Mouse (Mus musculus): ENCODE results near the gene Nck2. TPM values are rescaled to one million over a fixed set of nuclear protein-coding genes. Genes with fewer than 3 reads are reported as not detected.

Gene Nck2
- polyA plus RNA-seq, 1 experiment: 18.4 TPM

GRCm38 (mm10) chr1:43503261-43503660 is 58.9 kb downstream of the Nck2 start:
- TF ChIP-seq MYOD1 (IDR thresholded peaks at IDR 0.05; ENCODE audit: control insufficient read depth in 1 of 3, insufficient read length in 2 of 3, low read depth in 2 of 3): no peak
- no peak for TF ChIP-seq MAX (IDR thresholded peaks at IDR 0.05; ENCODE audit: low read depth)
- TF ChIP-seq TCF3 (IDR thresholded peaks at IDR 0.05; ENCODE audit: insufficient read length, low read depth): no peak
- TF ChIP-seq TCF12 (IDR thresholded peaks at IDR 0.05; ENCODE audit: insufficient read depth, poor library complexity, severe bottlenecking): no peak
- TF ChIP-seq SRF (IDR thresholded peaks at IDR 0.05; ENCODE audit: control insufficient read depth, insufficient read length, low read depth): no peak
- TF ChIP-seq CEBPB (IDR thresholded peaks at IDR 0.05; ENCODE audit: insufficient read depth, poor library complexity, severe bottlenecking): no peak
- TF ChIP-seq MYOG (IDR thresholded peaks at IDR 0.05; ENCODE audit: control insufficient read depth in 1 of 3, insufficient read depth in 1 of 3, insufficient read length in 2 of 3, low read depth in 2 of 3): no peak
- TF ChIP-seq USF1 (IDR thresholded peaks at IDR 0.05; ENCODE audit: low read depth): no peak
- TF ChIP-seq REST (IDR thresholded peaks at IDR 0.05; ENCODE audit: insufficient read depth, insufficient read length): no peak
- TF ChIP-seq POLR2AphosphoS2 (IDR thresholded peaks at IDR 0.05; ENCODE audit: insufficient read length, low read depth): no peak
- no peak for TF ChIP-seq E2F4 (IDR thresholded peaks at IDR 0.05; ENCODE audit: insufficient read depth)
- TF ChIP-seq POLR2A (IDR thresholded peaks at IDR 0.05; ENCODE audit: insufficient read length, low read depth): no peak
- Histone ChIP-seq H3K27me3 (ENCODE audit: control insufficient read depth, insufficient read depth, insufficient read length) (no peaks in the 10 kb centered on the region), H3K36me3 (ENCODE audit: control insufficient read depth, insufficient read depth) (no peaks in the 10 kb centered on the region), H3ac (ENCODE audit: control insufficient read depth, insufficient read length) (no peak overlapping the region), H3K4me3 (no peak overlapping the region), H3K4me2 (ENCODE audit: low read depth) (no peak overlapping the region), H3K79me2 (ENCODE audit: control insufficient read depth, insufficient read depth) (peaks cover 81% of the 10 kb centered on the region)

GRCm38 (mm10) chr1:43503676-43504075 is 59.3 kb downstream of the Nck2 start:
- H3K27me3 ChIP-seq (ENCODE audit: control insufficient read depth, insufficient read depth, insufficient read length): no peaks in the 10 kb centered on the region
- H3K36me3 ChIP-seq (ENCODE audit: control insufficient read depth, insufficient read depth): no peaks in the 10 kb centered on the region
- H3K4me3 ChIP-seq: no peak overlapping the region
- TF ChIP-seq SRF (IDR thresholded peaks at IDR 0.05; ENCODE audit: control insufficient read depth, insufficient read length, low read depth) (no peak), E2F4 (IDR thresholded peaks at IDR 0.05; ENCODE audit: insufficient read depth) (no peak), USF1 (IDR thresholded peaks at IDR 0.05; ENCODE audit: low read depth) (no peak), CEBPB (IDR thresholded peaks at IDR 0.05; ENCODE audit: insufficient read depth, poor library complexity, severe bottlenecking) (no peak), MYOG (IDR thresholded peaks at IDR 0.05; ENCODE audit: control insufficient read depth in 1 of 3, insufficient read depth in 1 of 3, insufficient read length in 2 of 3, low read depth in 2 of 3) (no peak), TCF3 (IDR thresholded peaks at IDR 0.05; ENCODE audit: insufficient read length, low read depth) (no peak)
- H3ac ChIP-seq (ENCODE audit: control insufficient read depth, insufficient read length): no peak overlapping the region
- H3K79me2 ChIP-seq (ENCODE audit: control insufficient read depth, insufficient read depth): peaks cover 81% of the 10 kb centered on the region
- no peak overlapping the region for H3K4me2 ChIP-seq (ENCODE audit: low read depth)

- Histone ChIP-seq H3K4me2 (ENCODE audit: low read depth) (no peak overlapping the region), H3K4me3 (no peak overlapping the region), H3K36me3 (ENCODE audit: control insufficient read depth, insufficient read depth) (no peaks in the 10 kb centered on the region), H3K79me2 (ENCODE audit: control insufficient read depth, insufficient read depth) (peaks cover 79% of the 10 kb centered on the region), H3ac (ENCODE audit: control insufficient read depth, insufficient read length) (no peak overlapping the region), H3K27me3 (ENCODE audit: control insufficient read depth, insufficient read depth, insufficient read length) (no peaks in the 10 kb centered on the region)
- TF ChIP-seq SRF (IDR thresholded peaks at IDR 0.05; ENCODE audit: control insufficient read depth, insufficient read length, low read depth) (no peak), POLR2AphosphoS2 (IDR thresholded peaks at IDR 0.05; ENCODE audit: insufficient read length, low read depth) (no peak), USF1 (IDR thresholded peaks at IDR 0.05; ENCODE audit: low read depth) (no peak), MYOG (IDR thresholded peaks at IDR 0.05; ENCODE audit: control insufficient read depth in 1 of 3, insufficient read depth in 1 of 3, insufficient read length in 2 of 3, low read depth in 2 of 3) (no peak), TCF3 (IDR thresholded peaks at IDR 0.05; ENCODE audit: insufficient read length, low read depth) (no peak), MYOD1 (IDR thresholded peaks at IDR 0.05; ENCODE audit: control insufficient read depth in 1 of 3, insufficient read length in 2 of 3, low read depth in 2 of 3) (no peak), POLR2A (IDR thresholded peaks at IDR 0.05; ENCODE audit: insufficient read length, low read depth) (no peak), MAX (IDR thresholded peaks at IDR 0.05; ENCODE audit: low read depth) (no peak), TCF12 (IDR thresholded peaks at IDR 0.05; ENCODE audit: insufficient read depth, poor library complexity, severe bottlenecking) (no peak), E2F4 (IDR thresholded peaks at IDR 0.05; ENCODE audit: insufficient read depth) (no peak), CEBPB (IDR thresholded peaks at IDR 0.05; ENCODE audit: insufficient read depth, poor library complexity, severe bottlenecking) (no peak), REST (IDR thresholded peaks at IDR 0.05; ENCODE audit: insufficient read depth, insufficient read length) (no peak)
Measured at GRCm38 (mm10) chr1:43504235-43504634, 59.9 kb downstream of the Nck2 start.

- Histone ChIP-seq H3K4me2 (ENCODE audit: low read depth) (no peak overlapping the region), H3K27me3 (ENCODE audit: control insufficient read depth, insufficient read depth, insufficient read length) (no peaks in the 10 kb centered on the region), H3ac (ENCODE audit: control insufficient read depth, insufficient read length) (no peak overlapping the region), H3K79me2 (ENCODE audit: control insufficient read depth, insufficient read depth) (peaks cover 69% of the 10 kb centered on the region), H3K4me3 (no peak overlapping the region), H3K36me3 (ENCODE audit: control insufficient read depth, insufficient read depth) (no peaks in the 10 kb centered on the region)
- TF ChIP-seq REST (IDR thresholded peaks at IDR 0.05; ENCODE audit: insufficient read depth, insufficient read length) (no peak), CEBPB (IDR thresholded peaks at IDR 0.05; ENCODE audit: insufficient read depth, poor library complexity, severe bottlenecking) (no peak)
Measured at GRCm38 (mm10) chr1:43506638-43507037, 62.3 kb downstream of the Nck2 start.

GRCm38 (mm10) chr1:43507809-43508208 is 63.4 kb downstream of the Nck2 start:
- H3K36me3 ChIP-seq (ENCODE audit: control insufficient read depth, insufficient read depth): no peaks in the 10 kb centered on the region
- H3K27me3 ChIP-seq (ENCODE audit: control insufficient read depth, insufficient read depth, insufficient read length): no peaks in the 10 kb centered on the region
- H3K4me3 ChIP-seq: no peak overlapping the region
- TF ChIP-seq USF1 (IDR thresholded peaks at IDR 0.05; ENCODE audit: low read depth): no peak
- no peak for TF ChIP-seq CEBPB (IDR thresholded peaks at IDR 0.05; ENCODE audit: insufficient read depth, poor library complexity, severe bottlenecking)
- TF ChIP-seq TCF12 (IDR thresholded peaks at IDR 0.05; ENCODE audit: insufficient read depth, poor library complexity, severe bottlenecking): no peak
- TF ChIP-seq MYOD1 (IDR thresholded peaks at IDR 0.05; ENCODE audit: control insufficient read depth in 1 of 3, insufficient read length in 2 of 3, low read depth in 2 of 3): no peak
- TF ChIP-seq POLR2AphosphoS2 (IDR thresholded peaks at IDR 0.05; ENCODE audit: insufficient read length, low read depth): no peak
- TF ChIP-seq POLR2A (IDR thresholded peaks at IDR 0.05; ENCODE audit: insufficient read length, low read depth): no peak
- TF ChIP-seq TCF3 (IDR thresholded peaks at IDR 0.05; ENCODE audit: insufficient read length, low read depth): no peak
- no peak for TF ChIP-seq E2F4 (IDR thresholded peaks at IDR 0.05; ENCODE audit: insufficient read depth)
- TF ChIP-seq MAX (IDR thresholded peaks at IDR 0.05; ENCODE audit: low read depth): no peak
- TF ChIP-seq SRF (IDR thresholded peaks at IDR 0.05; ENCODE audit: control insufficient read depth, insufficient read length, low read depth): no peak
- TF ChIP-seq REST (IDR thresholded peaks at IDR 0.05; ENCODE audit: insufficient read depth, insufficient read length): no peak
- TF ChIP-seq MYOG (IDR thresholded peaks at IDR 0.05; ENCODE audit: control insufficient read depth in 1 of 3, insufficient read depth in 1 of 3, insufficient read length in 2 of 3, low read depth in 2 of 3): no peak
- H3K79me2 ChIP-seq (ENCODE audit: control insufficient read depth, insufficient read depth): peaks cover 58% of the 10 kb centered on the region
- no peak overlapping the region for H3ac ChIP-seq (ENCODE audit: control insufficient read depth, insufficient read length)
- H3K4me2 ChIP-seq (ENCODE audit: low read depth): no peak overlapping the region

Measured in myocyte (in vitro differentiated cells).